Mouse (Mus musculus): ENCODE results near the gene Cbs.
"Not testable (repeated sequence)": the region's sequence is repeated elsewhere in the genome, so short reads cannot be mapped to it uniquely, and the experiment has no call there.

The Cbs gene

DNA sequence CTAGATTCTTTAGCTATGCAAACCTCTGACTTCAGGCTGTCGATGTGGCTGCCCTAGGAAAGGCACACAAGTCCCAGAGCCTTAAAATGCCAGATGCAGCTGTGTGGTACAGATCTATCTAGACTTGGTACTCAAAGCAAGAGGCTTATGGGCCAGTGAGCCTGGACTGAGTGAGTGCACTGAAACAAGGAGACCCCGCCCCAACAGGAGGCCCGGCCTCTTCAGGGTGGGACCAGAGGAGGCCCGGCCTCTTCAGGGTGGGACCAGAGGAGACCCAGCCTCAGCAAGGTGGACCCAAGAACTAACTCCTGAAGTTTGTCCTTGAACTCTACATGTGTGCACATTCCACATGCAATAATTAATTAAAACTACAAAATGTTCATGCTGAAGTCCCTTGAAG, 5.9 kb upstream of the Cbs start:
- DNase-seq = no peak

- DNase-seq = no peak
Observed at GRCm38 (mm10) chr17:31642331-31642730, 5.3 kb upstream of the Cbs start.

DNA sequence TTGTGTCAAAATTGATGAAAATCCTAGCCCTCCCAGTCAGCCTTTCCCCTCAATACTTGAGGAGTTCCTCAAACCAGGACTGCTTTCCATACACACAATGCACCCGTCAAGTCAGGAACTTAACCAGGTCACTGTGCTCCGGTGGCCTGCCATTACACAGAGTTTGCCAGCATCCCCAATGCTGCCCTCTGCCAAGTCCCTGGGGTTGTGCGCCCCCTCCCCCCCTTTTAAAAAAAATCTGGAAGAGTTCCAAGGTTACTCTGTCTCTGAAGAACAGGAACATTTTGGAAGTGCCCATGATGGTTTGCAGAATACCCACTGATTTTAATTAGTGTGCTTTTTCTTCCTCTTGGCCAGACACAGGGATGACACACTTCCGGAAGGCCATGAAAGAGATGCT, 2.6 kb upstream of the Cbs start:
- DNase-seq = no peak

DNA sequence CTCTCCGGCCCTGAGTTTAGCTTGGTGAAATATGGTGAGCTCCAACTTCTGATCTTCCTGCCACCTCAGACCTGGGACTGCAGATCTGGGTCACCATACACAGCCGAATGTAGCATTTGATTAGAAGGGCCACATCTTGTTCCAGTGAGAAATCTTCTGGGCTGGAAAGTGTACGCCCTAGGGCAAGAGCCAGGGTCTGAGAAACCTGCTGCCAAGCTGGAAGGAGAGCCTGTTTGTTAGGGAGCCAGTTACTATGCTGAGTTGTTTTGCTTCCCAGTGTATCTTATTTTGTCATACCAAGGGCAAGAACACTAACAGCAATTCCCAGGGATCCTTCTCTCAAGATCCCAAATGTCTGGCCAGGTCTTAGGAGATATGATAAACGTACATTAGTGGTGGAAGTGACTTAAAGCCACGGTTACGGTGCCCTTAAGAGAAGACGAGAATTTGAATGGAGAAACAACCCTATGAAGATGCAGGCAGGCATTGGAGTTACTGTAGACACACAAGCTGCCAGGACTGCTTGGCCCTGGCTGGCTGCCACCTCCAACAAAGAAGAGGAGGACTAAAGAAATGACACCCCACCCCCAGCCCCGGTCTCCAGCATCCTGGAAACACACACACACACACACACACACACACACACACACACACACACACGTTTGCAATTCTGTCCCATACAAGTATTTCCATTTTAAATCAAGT, 980 bp upstream of the Cbs start:
- no peak for DNase-seq

DNA sequence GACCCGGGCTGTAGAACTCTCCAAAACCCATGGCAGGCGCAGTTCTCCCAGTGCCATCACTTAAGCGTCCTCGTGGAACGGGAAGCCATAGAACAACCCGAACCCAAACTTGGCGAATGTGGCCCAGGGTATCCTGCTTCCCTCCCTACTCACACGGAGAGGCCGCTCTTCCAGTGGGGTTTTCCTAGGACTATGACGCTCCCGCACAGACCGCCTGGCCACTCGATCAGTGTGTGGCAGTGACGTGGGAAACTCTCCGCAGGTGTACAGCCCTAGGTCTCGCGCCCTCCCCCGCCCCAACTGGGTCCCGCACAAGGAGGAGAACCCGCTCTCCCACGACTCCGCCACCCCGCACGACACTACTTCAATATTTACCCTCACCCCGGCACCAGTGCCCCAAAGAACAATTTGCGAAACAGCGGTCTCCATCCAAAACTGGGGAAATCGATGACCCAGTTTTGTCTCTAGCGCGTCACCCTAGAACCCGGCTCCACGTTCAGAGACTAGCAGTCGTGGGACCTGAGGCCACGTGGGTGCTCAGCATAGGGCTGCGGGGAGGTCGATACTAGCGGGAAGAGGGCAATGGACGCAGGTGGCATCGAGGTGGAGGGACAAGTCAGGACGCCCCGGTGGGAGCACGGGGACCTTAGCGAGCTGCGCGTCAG, 629 bp downstream of the Cbs start:
- DNase-seq = no peak

GRCm38 (mm10) chr17:31635781-31636180, 1.3 kb downstream of the Cbs start:
- no peak for DNase-seq

GRCm38 (mm10) chr17:31634896-31635295, 2.1 kb downstream of the Cbs start:
- no peak for DNase-seq

- DNase-seq = no peak
Observed at GRCm38 (mm10) chr17:31633007-31633406, 4.0 kb downstream of the Cbs start.

DNA sequence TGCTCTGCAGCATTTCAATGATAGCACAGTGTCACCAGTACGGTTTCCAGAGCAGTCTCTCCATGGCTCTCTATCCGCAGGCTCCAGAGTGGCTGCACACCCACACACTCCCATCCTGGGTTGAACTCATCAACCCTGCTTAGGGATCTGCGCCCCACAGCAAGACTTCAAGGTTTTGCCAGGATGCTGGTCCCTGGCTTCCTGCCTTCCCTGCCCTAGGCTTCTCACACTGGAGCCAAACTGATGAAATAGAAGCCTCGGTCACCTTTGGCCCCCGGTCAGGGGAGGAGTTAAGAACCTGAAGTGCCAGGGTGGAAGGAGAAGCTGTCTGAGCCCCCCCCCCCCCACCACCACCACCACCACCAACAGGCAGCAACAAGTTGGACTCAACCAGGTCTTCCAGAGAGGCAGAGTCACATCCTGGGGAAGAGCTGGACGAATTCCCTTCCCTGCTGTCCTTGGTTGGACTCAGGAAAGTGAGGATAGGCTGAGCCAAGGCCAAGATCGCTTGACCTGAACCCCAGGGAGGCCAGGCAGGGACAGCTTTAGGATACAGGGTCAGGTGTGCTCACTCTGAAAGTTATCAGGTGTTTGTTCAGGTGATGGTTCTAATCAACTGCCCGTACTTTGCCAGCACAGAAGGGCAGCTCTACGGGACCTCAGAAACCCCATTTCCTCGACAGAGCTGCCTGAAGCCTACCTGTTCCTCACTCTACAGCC, 5.8 kb downstream of the Cbs start:
- no peak for DNase-seq

GRCm38 (mm10) chr17:31627961-31628360, 9.1 kb downstream of the Cbs start:
- no peak for DNase-seq

GRCm38 (mm10) chr17:31623101-31623500, 13.9 kb downstream of the Cbs start:
- no peak for DNase-seq

DNA sequence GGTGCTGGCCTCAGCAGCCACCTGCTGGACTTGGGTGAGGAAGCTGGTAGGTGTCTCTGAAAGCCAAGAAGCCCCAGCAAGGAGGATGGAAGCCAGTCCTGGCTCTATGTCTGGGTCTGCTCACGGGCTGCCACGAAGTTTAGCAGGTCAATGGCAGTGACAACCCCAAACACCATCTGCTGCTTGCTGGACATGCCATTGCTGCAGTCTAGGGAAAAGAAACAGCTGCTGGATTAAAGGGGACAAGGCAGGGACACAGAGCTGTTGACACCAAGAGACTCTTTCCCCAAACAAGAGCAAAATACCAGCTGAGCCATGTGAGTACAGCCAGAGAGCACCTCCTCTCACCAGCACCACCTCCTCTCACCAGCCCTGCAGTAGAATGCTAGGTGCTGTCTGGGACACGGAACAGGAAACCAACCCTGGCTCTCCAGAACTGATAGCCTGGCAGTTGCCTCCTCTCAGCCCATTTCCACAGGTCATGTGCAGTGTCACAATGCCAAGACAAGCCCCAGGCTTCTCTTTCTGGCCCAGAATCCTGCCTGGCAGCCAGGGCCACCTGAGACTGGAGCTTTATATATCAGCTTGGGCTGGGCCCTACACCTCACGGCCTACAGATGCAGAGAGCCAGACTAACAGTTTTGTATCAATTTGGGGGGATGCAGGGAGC, 23.8 kb downstream of the Cbs start:
- DNase-seq = peak; percentile 25

- DNase-seq = no peak
Observed at GRCm38 (mm10) chr17:31609895-31610294, 27.1 kb downstream of the Cbs start.

GRCm38 (mm10) chr17:31609173-31609572, 27.9 kb downstream of the Cbs start:
- DNase-seq = not testable (repeated sequence)

- no peak for DNase-seq
Observed at GRCm38 (mm10) chr17:31607256-31607951, 29.6 kb downstream of the Cbs start.

- DNase-seq = no peak
Observed at GRCm38 (mm10) chr17:31606424-31606823, 30.6 kb downstream of the Cbs start.

DNA sequence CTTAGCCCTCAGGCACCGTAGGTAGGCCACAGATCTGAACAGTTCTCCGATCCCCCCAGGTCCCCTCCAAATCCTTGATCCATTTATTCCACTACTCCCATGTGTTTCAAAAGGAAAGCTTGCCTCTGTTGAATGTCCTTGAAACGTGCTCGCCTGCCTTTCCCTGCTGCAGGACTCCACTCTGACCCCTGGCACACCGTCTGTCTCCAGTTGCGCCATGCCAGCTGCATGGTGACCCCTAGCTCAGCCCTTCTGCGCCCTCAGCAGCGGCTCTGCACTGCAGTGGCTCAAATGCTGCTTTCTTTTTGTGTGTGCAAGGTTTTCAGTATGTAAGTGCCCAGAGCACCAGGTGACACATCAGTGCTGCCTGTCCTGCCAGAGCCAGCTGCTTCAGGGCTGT, 38.4 kb downstream of the Cbs start:
- no peak for DNase-seq

DNA sequence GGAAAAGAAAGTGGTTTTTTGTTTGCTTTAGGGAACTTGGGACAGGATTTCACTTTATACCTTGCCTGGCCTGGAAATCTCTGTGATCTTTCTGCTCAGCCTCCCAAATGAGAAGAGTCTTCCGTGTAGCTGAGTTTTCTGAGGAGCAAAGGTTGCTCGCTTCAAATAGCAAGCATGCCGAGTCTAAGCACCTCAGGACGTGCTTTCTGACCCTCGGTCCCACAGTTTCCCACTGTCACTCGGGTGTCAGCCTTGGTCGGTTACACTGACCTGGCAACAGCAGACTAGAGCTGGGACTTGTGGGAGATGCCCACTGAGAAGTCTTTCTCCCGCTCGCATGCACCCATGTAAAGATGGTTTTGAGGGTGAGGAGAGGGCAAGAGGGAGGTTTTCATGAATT, 39.1 kb downstream of the Cbs start:
- DNase-seq = no peak

- DNase-seq = no peak
Observed at GRCm38 (mm10) chr17:31595077-31595476, 42.0 kb downstream of the Cbs start.

GRCm38 (mm10) chr17:31594590-31594989, 42.4 kb downstream of the Cbs start:
- no peak for DNase-seq

GRCm38 (mm10) chr17:31590846-31591245, 46.2 kb downstream of the Cbs start:
- no peak for DNase-seq

DNA sequence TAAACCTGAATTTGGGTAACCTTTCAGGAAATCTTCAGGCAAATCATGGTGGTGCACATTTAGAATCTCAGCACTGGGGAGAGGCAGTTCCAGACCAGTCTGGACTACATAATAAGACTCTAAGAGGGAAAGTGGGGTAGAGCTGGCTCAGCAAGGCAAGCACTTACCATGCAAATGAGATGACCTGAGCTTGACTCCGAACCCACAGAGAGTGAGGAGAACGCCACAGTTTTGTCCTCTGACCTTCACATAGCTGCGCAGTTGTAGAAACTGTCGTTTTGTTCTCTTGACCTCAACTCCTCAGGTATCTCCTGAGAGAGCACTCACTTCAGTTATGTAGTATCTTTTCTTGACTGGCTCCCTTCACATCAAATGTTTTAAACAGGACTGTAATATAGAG, 48.3 kb downstream of the Cbs start:
- DNase-seq = no peak

GRCm38 (mm10) chr17:31588115-31588514, 48.9 kb downstream of the Cbs start:
- no peak for DNase-seq
